Mouse (Mus musculus): ENCODE measurements around the gene Mesd. TPM values are rescaled to one million over a fixed set of nuclear protein-coding genes. Genes with fewer than 3 reads are reported as not detected.

The Mesd gene
- total and polyA plus RNA-seq, 3 experiments: 11.4 to 52.0 (median 51.5) TPM

DNA sequence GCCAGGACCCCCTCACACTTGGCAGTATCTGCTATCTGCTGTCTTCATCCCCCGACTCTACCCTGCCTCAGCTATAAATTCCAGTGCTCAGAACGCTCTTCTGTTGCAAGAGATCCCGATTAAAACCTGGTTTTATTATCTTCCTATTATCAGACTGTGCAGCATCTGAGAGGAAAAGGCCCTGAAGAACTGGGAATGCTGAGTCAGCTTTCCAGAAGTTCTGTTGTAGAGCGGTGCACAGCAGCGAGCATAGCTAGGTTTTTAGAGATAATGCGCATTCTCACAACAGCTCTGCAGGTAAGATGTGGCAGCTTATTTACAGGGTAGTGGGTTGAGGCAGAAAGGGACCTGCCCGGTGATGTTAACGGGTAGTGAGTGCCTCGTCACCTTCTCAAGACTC is 29.7 kb downstream of the Mesd start:
- Histone ChIP-seq H3K9ac (ENCODE audit: low read depth, low read length) (no peak overlapping the region), H3K27me3 (ENCODE audit: control insufficient read depth, insufficient read depth, low read length) (no peaks in the 10 kb centered on the region), H3K4me1 (ENCODE audit: control insufficient read depth, insufficient read depth, low read length) (no peaks in the 10 kb centered on the region), H3K36me3 (ENCODE audit: control insufficient read depth, insufficient read depth, low read length) (no peaks in the 10 kb centered on the region), H3K27ac (no peak overlapping the region), H3K79me2 (replicated peaks; ENCODE audit: control insufficient read depth, insufficient read depth, low read length) (no peaks in the 10 kb centered on the region), H3K4me3 (no peak overlapping the region)
- DNase-seq: no peak
- TF ChIP-seq CTCF (IDR thresholded peaks at IDR 0.05): no peak
- no peak for TF ChIP-seq EP300 (IDR thresholded peaks at IDR 0.05; ENCODE audit: insufficient read depth, low read depth, low read length)
- no peak for TF ChIP-seq POLR2A (IDR thresholded peaks at IDR 0.05; ENCODE audit: insufficient read depth, low read depth, low read length)
- intact Hi-C loops (cut with DNase I): loop anchor here (1.0 kb wide), 3 partner anchors 172 to 442 kb away; partner anchors contain the start of gene Cemip
- 69% methylated on average over 9 of the region's 9 CpGs for WGBS

DNA sequence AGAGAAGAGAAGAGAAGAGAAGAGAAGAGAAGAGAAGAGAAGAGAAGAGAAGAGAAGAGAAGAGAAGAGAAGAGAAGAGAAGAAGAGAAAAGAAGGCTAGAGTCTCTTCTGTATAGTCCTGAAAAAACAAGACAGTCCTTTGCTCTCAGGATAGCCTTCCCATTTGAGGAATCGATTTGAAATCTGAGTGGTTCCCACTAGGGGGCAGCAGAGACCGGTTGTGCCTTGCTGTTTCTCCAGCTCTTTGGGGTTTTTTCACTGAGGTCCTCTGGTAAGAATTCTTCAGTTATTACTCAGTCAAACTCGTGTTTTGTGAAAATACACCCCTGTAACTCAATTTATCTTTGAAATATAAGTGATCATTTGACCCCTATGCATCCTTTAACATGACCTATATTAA is 30.3 kb downstream of the Mesd start:
- WGBS: 2% methylated on average over 3 of the region's 3 CpGs
- DNase-seq: peak; percentile 70 to 83
- Histone ChIP-seq H3K36me3 (ENCODE audit: control insufficient read depth, insufficient read depth, low read length) (no peaks in the 10 kb centered on the region), H3K27ac (no peak overlapping the region), H3K27me3 (ENCODE audit: control insufficient read depth, insufficient read depth, low read length) (no peaks in the 10 kb centered on the region), H3K79me2 (replicated peaks; ENCODE audit: control insufficient read depth, insufficient read depth, low read length) (no peaks in the 10 kb centered on the region), H3K4me3 (no peak overlapping the region), H3K9ac (ENCODE audit: low read depth, low read length) (no peak overlapping the region), H3K4me1 (ENCODE audit: control insufficient read depth, insufficient read depth, low read length) (no peaks in the 10 kb centered on the region)
- intact Hi-C loops (cut with DNase I): loop anchor here (1.0 kb wide), 3 partner anchors 172 to 442 kb away; partner anchors contain the start of gene Cemip
- peak; percentile 76; the same call in 1 of the 2 replicates for TF ChIP-seq EP300 (IDR thresholded peaks at IDR 0.05; ENCODE audit: insufficient read depth, low read depth, low read length)
- peak; percentile 90 for TF ChIP-seq CTCF (IDR thresholded peaks at IDR 0.05)
- no peak for TF ChIP-seq POLR2A (IDR thresholded peaks at IDR 0.05; ENCODE audit: insufficient read depth, low read depth, low read length)

DNA sequence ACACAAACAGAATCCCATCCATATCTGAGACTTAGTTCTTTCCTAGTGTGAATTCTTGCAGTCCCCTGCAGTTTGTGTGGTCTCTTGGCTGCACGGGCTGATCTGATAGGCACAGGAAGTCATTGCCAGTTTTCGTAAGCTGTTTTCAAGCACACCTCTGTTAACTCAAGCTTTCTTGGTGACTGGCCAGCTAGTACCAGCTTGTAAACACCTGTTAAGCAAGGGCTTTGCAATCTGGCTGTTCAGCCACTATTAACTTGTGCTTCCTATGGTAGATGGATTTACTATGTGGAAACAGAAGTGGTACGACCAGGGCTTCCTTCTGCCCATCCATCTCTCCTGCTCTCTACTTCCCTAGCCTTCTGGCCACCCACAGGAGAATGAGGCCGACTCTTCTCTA is 36.0 kb downstream of the Mesd start:
- DNase-seq: no peak
- TF ChIP-seq POLR2A (IDR thresholded peaks at IDR 0.05; ENCODE audit: insufficient read depth, low read depth, low read length) (no peak), CTCF (IDR thresholded peaks at IDR 0.05) (no peak)
- no peaks in the 10 kb centered on the region for H3K4me1 ChIP-seq (ENCODE audit: control insufficient read depth, insufficient read depth, low read length)
- no peaks in the 10 kb centered on the region for H3K79me2 ChIP-seq (replicated peaks; ENCODE audit: control insufficient read depth, insufficient read depth, low read length)
- no peak overlapping the region for H3K27ac ChIP-seq
- no peaks in the 10 kb centered on the region for H3K36me3 ChIP-seq (ENCODE audit: control insufficient read depth, insufficient read depth, low read length)
- intact Hi-C loops (cut with DNase I): no loop called here
- WGBS: 49% methylated on average over 4 of the region's 4 CpGs
- H3K9ac ChIP-seq (ENCODE audit: low read depth, low read length): no peak overlapping the region
- no peak overlapping the region for H3K4me3 ChIP-seq
- no peaks in the 10 kb centered on the region for H3K27me3 ChIP-seq (ENCODE audit: control insufficient read depth, insufficient read depth, low read length)

DNA sequence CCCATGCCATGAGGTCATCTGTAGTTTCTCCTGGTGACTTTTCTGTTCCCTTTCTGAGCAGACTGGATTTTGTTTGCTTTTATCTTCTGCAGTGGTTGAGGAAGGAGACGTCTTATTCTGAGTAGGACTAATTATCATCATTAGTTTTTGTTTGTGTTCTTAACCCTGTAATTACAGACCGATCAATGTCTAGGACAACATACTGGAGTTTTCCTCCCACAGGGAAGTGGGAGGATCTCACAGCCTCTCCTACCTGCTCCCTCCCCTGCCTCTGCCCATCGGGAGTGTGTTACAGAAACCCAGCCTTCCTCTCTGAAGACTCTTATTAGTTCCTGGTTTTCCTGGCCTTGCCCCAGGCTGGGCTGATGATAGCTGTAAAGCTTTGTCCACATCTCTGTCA is 37.4 kb downstream of the Mesd start:
- DNase-seq: no peak
- Histone ChIP-seq H3K4me3 (no peak overlapping the region), H3K79me2 (replicated peaks; ENCODE audit: control insufficient read depth, insufficient read depth, low read length) (no peaks in the 10 kb centered on the region), H3K27me3 (ENCODE audit: control insufficient read depth, insufficient read depth, low read length) (no peaks in the 10 kb centered on the region), H3K9ac (ENCODE audit: low read depth, low read length) (no peak overlapping the region), H3K36me3 (ENCODE audit: control insufficient read depth, insufficient read depth, low read length) (no peaks in the 10 kb centered on the region), H3K27ac (no peak overlapping the region), H3K4me1 (ENCODE audit: control insufficient read depth, insufficient read depth, low read length) (no peaks in the 10 kb centered on the region)
- 46% methylated on average over 3 of the region's 3 CpGs for WGBS
- intact Hi-C loops (cut with DNase I): no loop called here
- TF ChIP-seq CTCF (IDR thresholded peaks at IDR 0.05) (no peak), EP300 (IDR thresholded peaks at IDR 0.05; ENCODE audit: insufficient read depth, low read depth, low read length) (no peak), POLR2A (IDR thresholded peaks at IDR 0.05; ENCODE audit: insufficient read depth, low read depth, low read length) (no peak)

DNA sequence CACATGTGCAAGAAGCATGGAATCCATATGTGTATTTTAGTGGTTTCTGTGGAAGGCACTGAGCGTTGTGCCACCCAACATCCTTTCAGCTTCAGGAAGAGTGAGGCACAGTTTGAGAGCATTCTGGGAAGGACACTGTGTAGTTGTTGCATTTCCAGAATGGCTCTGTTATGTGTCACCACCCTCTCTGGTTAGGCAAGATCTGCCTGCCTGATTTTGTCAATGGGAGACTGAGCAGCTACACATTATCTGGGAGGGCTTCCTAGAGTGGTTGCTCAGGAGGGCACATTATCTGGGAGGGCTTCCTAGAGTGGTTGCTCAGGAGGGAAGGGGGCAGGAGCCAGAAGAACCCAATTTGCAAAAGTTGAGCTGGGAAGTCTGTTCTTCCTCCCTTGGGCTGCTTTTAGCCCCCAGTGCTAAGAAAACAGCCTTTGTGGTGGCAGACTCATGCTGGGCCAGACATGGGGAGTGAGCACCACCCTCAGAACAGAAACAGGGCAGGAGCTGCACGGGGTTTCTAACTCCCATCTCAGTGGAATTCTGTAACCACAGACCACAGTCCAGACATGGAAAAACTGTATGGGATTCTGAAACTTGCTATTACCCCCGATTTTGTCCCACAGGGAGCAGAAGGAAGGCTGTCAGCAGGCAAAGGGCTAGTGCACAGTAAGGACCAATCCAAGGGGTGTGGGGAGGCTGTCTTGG is 54.9 kb downstream of the Mesd start:
- Histone ChIP-seq H3K36me3 (ENCODE audit: control insufficient read depth, insufficient read depth, low read length) (no peaks in the 10 kb centered on the region), H3K79me2 (replicated peaks; ENCODE audit: control insufficient read depth, insufficient read depth, low read length) (no peaks in the 10 kb centered on the region), H3K27me3 (ENCODE audit: control insufficient read depth, insufficient read depth, low read length) (no peaks in the 10 kb centered on the region), H3K9ac (ENCODE audit: low read depth, low read length) (no peak overlapping the region), H3K4me3 (no peak overlapping the region), H3K4me1 (ENCODE audit: control insufficient read depth, insufficient read depth, low read length) (peaks cover 2% of the 10 kb centered on the region; the same call in 1 of the 2 replicates), H3K27ac (no peak overlapping the region)
- TF ChIP-seq CTCF (IDR thresholded peaks at IDR 0.05): no peak
- 73% methylated on average over 3 of the region's 3 CpGs for WGBS
- intact Hi-C loops (cut with DNase I): no loop called here
- no peak for DNase-seq

DNA sequence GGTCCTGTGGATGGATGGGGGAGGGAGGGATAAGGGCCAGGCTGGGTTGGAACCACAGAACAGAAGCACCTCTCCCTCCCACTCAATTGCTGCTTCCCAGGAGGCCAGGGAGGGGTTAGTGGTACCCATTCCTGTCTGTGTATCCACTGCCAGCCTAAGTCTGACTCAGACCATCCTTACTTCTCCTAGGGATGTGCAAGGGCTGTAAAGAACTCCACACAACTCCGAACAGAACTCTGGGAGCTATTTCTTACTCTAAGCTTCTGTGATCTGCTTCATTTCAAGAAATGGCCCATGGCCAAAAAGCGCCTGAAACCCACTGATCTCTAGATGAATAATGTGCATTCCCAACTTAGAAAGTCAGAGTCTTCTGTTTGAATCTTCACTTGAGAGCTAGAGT is 55.9 kb downstream of the Mesd start:
- 69% methylated on average over 2 of the region's 2 CpGs for whole genome bisulfite sequencing

More for the DNA sequence above, 55.9 kb downstream of the Mesd start:
- Histone ChIP-seq H3K9ac (ENCODE audit: low read depth, low read length) (no peak overlapping the region), H3K27ac (no peak overlapping the region), H3K36me3 (ENCODE audit: control insufficient read depth, insufficient read depth, low read length) (no peaks in the 10 kb centered on the region), H3K4me3 (no peak overlapping the region), H3K27me3 (ENCODE audit: control insufficient read depth, insufficient read depth, low read length) (no peaks in the 10 kb centered on the region), H3K4me1 (ENCODE audit: control insufficient read depth, insufficient read depth, low read length) (peaks cover 2% of the 10 kb centered on the region; the same call in 1 of the 2 replicates), H3K79me2 (replicated peaks; ENCODE audit: control insufficient read depth, insufficient read depth, low read length) (no peaks in the 10 kb centered on the region)
- no peak for DNase-seq
- intact Hi-C loops (cut with DNase I): no loop called here
- TF ChIP-seq POLR2A (IDR thresholded peaks at IDR 0.05; ENCODE audit: insufficient read depth, low read depth, low read length) (no peak), CTCF (IDR thresholded peaks at IDR 0.05) (no peak), EP300 (IDR thresholded peaks at IDR 0.05; ENCODE audit: insufficient read depth, low read depth, low read length) (no peak)

Measured in heart, adult 2 months (tissue).